Mouse (Mus musculus): ENCODE measurements around the gene Actr2.

GRCm38 (mm10) chr11:20042106-20042505 lies 70.6 kb downstream of the Actr2 start:
- TF ChIP-seq CTCF (IDR thresholded peaks at IDR 0.05; ENCODE audit: low read depth, low read length) (no peak), POLR2A (IDR thresholded peaks at IDR 0.05; ENCODE audit: borderline replicate concordance, low read depth, low read length) (no peak)
